Mouse (Mus musculus) liver, adult 2 months (tissue): ENCODE results near the gene Ctrc. TPM values are rescaled to one million over a fixed set of nuclear protein-coding genes. Genes with fewer than 3 reads are reported as not detected.

ENCODE experiments used
- DNase-seq: peaks from one replicate; pipeline ENCODE4 v3.0.0-alpha.2; 2011; ENCODE audit warnings: low read depth, low spot score; ENCODE audit errors: extremely low read depth
- H3K27ac ChIP-seq: fragments of 200-500 bp; replicated peaks from 2 replicates; pipeline ENCODE4 v1.5.1; 2012; ENCODE audit warnings: low read depth, mild to moderate bottlenecking, control low read depth, inconsistent platforms, low read length; ENCODE audit not compliant: insufficient read depth
- H3K27me3 ChIP-seq: fragments of 200-500 bp; 2 replicates; pipeline ENCODE4 v1.6.1; 2012; ENCODE audit warnings: mild to moderate bottlenecking, moderate library complexity, low read length, inconsistent platforms; ENCODE audit not compliant: control insufficient read depth, insufficient read depth
- H3K36me3 ChIP-seq: fragments of 200-500 bp; 2 replicates; pipeline ENCODE4 v1.6.1; 2012; ENCODE audit warnings: low read length, inconsistent platforms; ENCODE audit not compliant: control insufficient read depth, insufficient read depth
- H3K4me1 ChIP-seq: fragments of 200-500 bp; 2 replicates; pipeline ENCODE4 v1.6.1; 2011; ENCODE audit warnings: low read length; ENCODE audit not compliant: control insufficient read depth, insufficient read depth
- H3K4me3 ChIP-seq: fragments of 200-500 bp; 2 replicates; pipeline ENCODE4 v1.5.1; 2011; ENCODE audit warnings: low read depth, mild to moderate bottlenecking, control low read depth, low read length, moderate library complexity; ENCODE audit not compliant: insufficient read depth
- H3K79me2 ChIP-seq: fragments of 200-500 bp; 2 replicates; pipeline ENCODE4 v1.6.1; 2012; ENCODE audit warnings: inconsistent platforms, mild to moderate bottlenecking, low read length, moderate library complexity; ENCODE audit not compliant: control insufficient read depth, insufficient read depth
- H3K9ac ChIP-seq: fragments of 200-500 bp; 2 replicates; pipeline ENCODE4 v1.6.1; 2012; ENCODE audit warnings: low read depth, mild to moderate bottlenecking, control low read depth, inconsistent platforms, low read length
- CTCF ChIP-seq: fragments of 200-500 bp; IDR thresholded peaks from 2 replicates; pipeline ENCODE4 v1.5.1; 2011; ENCODE audit warnings: low read depth, low read length, control low read depth
- POLR2A ChIP-seq: fragments of 200-500 bp; IDR thresholded peaks from 2 replicates; pipeline ENCODE4 v1.6.1; 2011; ENCODE audit warnings: low read length, control low read depth; ENCODE audit not compliant: insufficient read depth; ENCODE audit errors: extremely low read depth
- WGBS: fragments of 180-500 bp; shearing (Covaris S2); methylation state at CpG from one replicate; pipeline ENCODE4 v1.1.7; 2018; 5-methylcytosine and 5-hydroxymethylcytosine counted together
- polyA plus RNA-seq: library from polyadenylated mRNA; depleted of rRNA; stranded (reverse); fragments of >200 nt; gene quantifications from 2 replicates; pipeline ENCODE4 v1.2.3, GENCODE M21; 2012
- total RNA-seq: library from RNA; depleted of rRNA; stranded (reverse); fragments of >200 nt; gene quantifications from 2 replicates; pipeline ENCODE4 v1.2.3, GENCODE M21; 2014

The Ctrc gene
- total and polyA plus RNA-seq, 2 experiments, result 0.83 TPM; not detected in 1

- no peak overlapping the region for H3K9ac ChIP-seq
- WGBS, result 62% methylated on average over 1 of the region's 1 CpGs
- H3K36me3 ChIP-seq, result no peaks in the 10 kb centered on the region
- H3K4me3 ChIP-seq, result no peak overlapping the region
- no peaks in the 10 kb centered on the region for H3K27me3 ChIP-seq
- no peak for TF ChIP-seq POLR2A
- no peak for TF ChIP-seq CTCF
- DNase-seq, result no peak
- no peaks in the 10 kb centered on the region; the same call in 1 of the 2 replicates for H3K4me1 ChIP-seq
- H3K27ac ChIP-seq, result no peak overlapping the region
- no peaks in the 10 kb centered on the region for H3K79me2 ChIP-seq
Measured at GRCm38 (mm10) chr4:141833911-141834310, 12.2 kb downstream of the Ctrc start.

GRCm38 (mm10) chr4:141831361-141831760 is 14.8 kb downstream of the Ctrc start:
- Histone ChIP-seq H3K27me3 (no peaks in the 10 kb centered on the region), H3K4me3 (no peak overlapping the region), H3K9ac (no peak overlapping the region), H3K79me2 (no peaks in the 10 kb centered on the region), H3K4me1 (no peaks in the 10 kb centered on the region; the same call in 1 of the 2 replicates), H3K27ac (no peak overlapping the region), H3K36me3 (no peaks in the 10 kb centered on the region)
- DNase-seq, result no peak
- TF ChIP-seq CTCF (no peak), POLR2A (no peak)
- WGBS, result 76% methylated on average over 7 of the region's 7 CpGs

GRCm38 (mm10) chr4:141830381-141830780 is 15.8 kb downstream of the Ctrc start:
- Histone ChIP-seq H3K9ac (no peak overlapping the region), H3K79me2 (no peaks in the 10 kb centered on the region), H3K4me1 (no peaks in the 10 kb centered on the region; the same call in 1 of the 2 replicates), H3K4me3 (no peak overlapping the region), H3K27me3 (no peaks in the 10 kb centered on the region), H3K36me3 (no peaks in the 10 kb centered on the region), H3K27ac (no peak overlapping the region)
- 79% methylated on average over 11 of the region's 11 CpGs for WGBS
- no peak for TF ChIP-seq POLR2A
- TF ChIP-seq CTCF, result no peak
- no peak for DNase-seq

- Histone ChIP-seq H3K27me3 (no peaks in the 10 kb centered on the region), H3K4me3 (no peak overlapping the region), H3K36me3 (no peaks in the 10 kb centered on the region), H3K9ac (no peak overlapping the region), H3K27ac (no peak overlapping the region), H3K79me2 (no peaks in the 10 kb centered on the region), H3K4me1 (peaks cover 2% of the 10 kb centered on the region; the same call in 1 of the 2 replicates)
- 67% methylated on average over 4 of the region's 4 CpGs for WGBS
- no peak for DNase-seq
- TF ChIP-seq POLR2A, result no peak
Measured at GRCm38 (mm10) chr4:141828177-141828576, 18.0 kb downstream of the Ctrc start.

GRCm38 (mm10) chr4:141827401-141827800 is 18.8 kb downstream of the Ctrc start:
- Histone ChIP-seq H3K27me3 (no peaks in the 10 kb centered on the region), H3K27ac (no peak overlapping the region), H3K79me2 (no peaks in the 10 kb centered on the region), H3K4me1 (peaks cover 7% of the 10 kb centered on the region), H3K4me3 (no peak overlapping the region), H3K36me3 (no peaks in the 10 kb centered on the region), H3K9ac (no peak overlapping the region)
- TF ChIP-seq POLR2A, result no peak
- TF ChIP-seq CTCF, result no peak
- 60% methylated on average over 2 of the region's 2 CpGs for WGBS
- peak; percentile 74 for DNase-seq

DNA sequence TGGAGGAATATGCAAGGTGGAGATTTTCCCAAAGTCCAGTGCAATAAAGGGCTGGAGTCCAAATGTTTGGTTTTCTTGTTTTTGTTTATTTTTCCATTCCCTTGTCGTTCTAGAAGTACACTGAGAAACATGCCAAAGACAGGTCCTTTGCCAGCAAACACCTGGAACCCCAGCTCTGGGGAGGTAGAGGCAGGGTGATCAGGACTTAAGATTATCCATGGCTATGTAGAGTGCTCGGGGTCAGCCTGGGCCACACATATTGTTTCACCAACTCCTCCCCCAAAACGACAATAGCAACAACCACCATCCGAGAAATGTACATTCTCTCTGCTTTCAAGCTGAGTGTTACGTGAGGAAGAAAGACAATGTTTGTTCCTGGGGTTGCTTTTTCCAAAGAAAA is 20.1 kb downstream of the Ctrc start, which contains the start of gene Cela2a:
TSS of gene Cela2a (minus strand) at position 101 of the 400 bp plus-strand sequence.
- WGBS, result 58% methylated on average over 5 of the region's 5 CpGs
- Histone ChIP-seq H3K9ac (no peak within 1 kb of the TSS), H3K4me3 (no peak within 1 kb of the TSS), H3K4me1 (peaks cover 11% of the 10 kb centered on the region), H3K79me2 (no peaks in the 10 kb centered on the region), H3K27ac (no peak within 1 kb of the TSS), H3K27me3 (no peaks in the 10 kb centered on the region), H3K36me3 (no peaks in the 10 kb centered on the region)
- DNase-seq, result peak; percentile 35
- TF ChIP-seq CTCF, result no peak
- TF ChIP-seq POLR2A, result no peak
